Mouse (Mus musculus) liver, postnatal 0 days (tissue): ENCODE data around the gene Gm8660.
"Not testable (repeated sequence)": the region's sequence is repeated elsewhere in the genome, so short reads cannot be mapped to it uniquely, and the experiment has no call there.

Experiments
- CTCF ChIP-seq: sonication (generic); IDR thresholded peaks from 2 replicates; pipeline ENCODE4 v1.5.1; 2016; ENCODE audit warnings: antibody characterized with exemption, low read depth
- EP300 ChIP-seq: IDR thresholded peaks from 2 replicates; pipeline ENCODE4 v1.6.1; 2016; ENCODE audit warnings: antibody characterized with exemption, low read depth, mild to moderate bottlenecking

GRCm38 (mm10) chr7:22329617-22330016 is 41.2 kb downstream of the Gm8660 start, which contains the start of gene Gm4187:
- not testable (repeated sequence) for TF ChIP-seq CTCF, EP300
